Mouse (Mus musculus) myocyte (in vitro differentiated cells): ENCODE measurements around the gene Trpm3. TPM values are rescaled to one million over a fixed set of nuclear protein-coding genes. Genes with fewer than 3 reads are reported as not detected.

Experiments
- H3K27me3 ChIP-seq: one replicate; pipeline ENCODE4 v1.6.1; 2011; ENCODE audit not compliant: control insufficient read depth, insufficient read depth, insufficient read length
- H3K36me3 ChIP-seq: one replicate; pipeline ENCODE4 v1.6.1; 2011; ENCODE audit not compliant: control insufficient read depth, insufficient read depth
- H3K4me2 ChIP-seq: one replicate; pipeline ENCODE4 v1.6.1; 2011; ENCODE audit warnings: low read depth, control low read depth
- H3K4me3 ChIP-seq: one replicate; pipeline ENCODE4 v1.5.1; 2011; ENCODE audit warnings: mild to moderate bottlenecking, control low read depth, moderate library complexity
- H3K79me2 ChIP-seq: one replicate; pipeline ENCODE4 v1.6.1; 2011; ENCODE audit not compliant: control insufficient read depth, insufficient read depth
- H3ac ChIP-seq: one replicate; pipeline ENCODE4 v1.6.1; 2011; ENCODE audit not compliant: control insufficient read depth, insufficient read length
- CEBPB ChIP-seq: IDR thresholded peaks from 2 replicates; pipeline ENCODE4 v1.6.1; 2011; ENCODE audit warnings: mild to moderate bottlenecking, moderate library complexity; ENCODE audit not compliant: poor library complexity, insufficient read depth, severe bottlenecking
- E2F4 ChIP-seq: IDR thresholded peaks from one replicate; pipeline ENCODE4 v1.6.1; 2011; ENCODE audit warnings: mild to moderate bottlenecking, control low read depth, moderate library complexity; ENCODE audit not compliant: insufficient read depth
- MAX ChIP-seq: IDR thresholded peaks from one replicate; pipeline ENCODE4 v1.6.1; 2011; ENCODE audit warnings: low read depth, mild to moderate bottlenecking, control low read depth
- MYOD1 ChIP-seq, 3 experiments: IDR thresholded peaks; one replicate each; pipeline ENCODE4 v1.6.1; 2011; ENCODE audit warnings: control low read depth in 2 of 3, low read depth in 2 of 3, mild to moderate bottlenecking in 2 of 3, moderate library complexity in 1 of 3; ENCODE audit not compliant: insufficient read length in 2 of 3, control insufficient read depth in 1 of 3
- MYOG ChIP-seq, 3 experiments: IDR thresholded peaks; one replicate each; pipeline ENCODE4 v1.6.1; 2011; ENCODE audit warnings: control low read depth in 2 of 3, low read depth in 2 of 3, mild to moderate bottlenecking in 2 of 3; ENCODE audit not compliant: insufficient read length in 2 of 3, control insufficient read depth in 1 of 3, insufficient read depth in 1 of 3
- POLR2A ChIP-seq: IDR thresholded peaks from one replicate; pipeline ENCODE4 v1.6.1; 2011; ENCODE audit warnings: low read depth, mild to moderate bottlenecking, control low read depth, moderate library complexity; ENCODE audit not compliant: insufficient read length
- POLR2AphosphoS2 ChIP-seq: IDR thresholded peaks from one replicate; pipeline ENCODE4 v1.6.1; 2011; ENCODE audit warnings: low read depth, control low read depth; ENCODE audit not compliant: insufficient read length
- REST ChIP-seq: IDR thresholded peaks from one replicate; pipeline ENCODE4 v1.6.1; 2011; ENCODE audit warnings: mild to moderate bottlenecking, control low read depth, moderate library complexity; ENCODE audit not compliant: insufficient read depth, insufficient read length
- SRF ChIP-seq: IDR thresholded peaks from one replicate; pipeline ENCODE4 v1.6.1; 2011; ENCODE audit warnings: low read depth; ENCODE audit not compliant: control insufficient read depth, insufficient read length
- TCF12 ChIP-seq: IDR thresholded peaks from one replicate; pipeline ENCODE4 v1.6.1; 2011; ENCODE audit warnings: mild to moderate bottlenecking, control low read depth; ENCODE audit not compliant: poor library complexity, insufficient read depth, severe bottlenecking
- TCF3 ChIP-seq: IDR thresholded peaks from one replicate; pipeline ENCODE4 v1.6.1; 2011; ENCODE audit warnings: low read depth, control low read depth; ENCODE audit not compliant: insufficient read length
- USF1 ChIP-seq: IDR thresholded peaks from one replicate; pipeline ENCODE4 v1.6.1; 2011; ENCODE audit warnings: low read depth, mild to moderate bottlenecking, control low read depth, moderate library complexity
- polyA plus RNA-seq: library from polyadenylated mRNA; unstranded; fragments of >200 nt; fragmentation: generic; extraction: Trizol; gene quantifications from one replicate; pipeline ENCODE4 v1.2.1, GENCODE M21; 2012; ENCODE audit warnings: missing spikeins

Gene Trpm3
- polyA plus RNA-seq, 1 experiment: 0.05 TPM

GRCm38 (mm10) chr19:22987914-22988313 lies 849.1 kb downstream of the Trpm3 start:
- Histone ChIP-seq H3K4me3 (no peak overlapping the region), H3K79me2 (no peaks in the 10 kb centered on the region), H3K36me3 (no peaks in the 10 kb centered on the region), H3ac (no peak overlapping the region), H3K4me2 (no peak overlapping the region), H3K27me3 (no peaks in the 10 kb centered on the region)
- TF ChIP-seq CEBPB (no peak), MAX (no peak)

- Histone ChIP-seq H3K27me3 (no peaks in the 10 kb centered on the region), H3K79me2 (no peaks in the 10 kb centered on the region), H3K36me3 (no peaks in the 10 kb centered on the region), H3K4me3 (no peak overlapping the region), H3K4me2 (no peak overlapping the region), H3ac (no peak overlapping the region)
- no peak for TF ChIP-seq SRF
- no peak for TF ChIP-seq MYOD1 (IDR thresholded peaks at IDR 0.05; ENCODE audit: control insufficient read depth in 1 of 3, insufficient read length in 2 of 3, low read depth in 2 of 3)
- no peak for TF ChIP-seq MAX
- TF ChIP-seq POLR2A: no peak
- TF ChIP-seq TCF12: no peak
- TF ChIP-seq USF1: no peak
- no peak for TF ChIP-seq REST
- no peak for TF ChIP-seq TCF3
These were observed 855.1 kb downstream of the Trpm3 start for GRCm38 (mm10) chr19:22993946-22994345.

- TF ChIP-seq TCF3 (no peak), POLR2A (no peak), REST (no peak), CEBPB (no peak), MYOG (IDR thresholded peaks at IDR 0.05; ENCODE audit: control insufficient read depth in 1 of 3, insufficient read depth in 1 of 3, insufficient read length in 2 of 3, low read depth in 2 of 3) (no peak)
- no peaks in the 10 kb centered on the region for H3K27me3 ChIP-seq
- no peak overlapping the region for H3ac ChIP-seq
- H3K36me3 ChIP-seq: no peaks in the 10 kb centered on the region
- no peak overlapping the region for H3K4me3 ChIP-seq
- H3K79me2 ChIP-seq: no peaks in the 10 kb centered on the region
- no peak overlapping the region for H3K4me2 ChIP-seq
These were observed 855.7 kb downstream of the Trpm3 start for GRCm38 (mm10) chr19:22994531-22994930.

GRCm38 (mm10) chr19:23000293-23000692 lies 861.4 kb downstream of the Trpm3 start:
- H3K79me2 ChIP-seq: no peaks in the 10 kb centered on the region
- no peak overlapping the region for H3ac ChIP-seq
- H3K4me3 ChIP-seq: no peak overlapping the region
- H3K4me2 ChIP-seq: no peak overlapping the region
- TF ChIP-seq POLR2A: no peak
- no peak for TF ChIP-seq CEBPB
- TF ChIP-seq REST: no peak
- TF ChIP-seq MYOD1 (IDR thresholded peaks at IDR 0.05; ENCODE audit: control insufficient read depth in 1 of 3, insufficient read length in 2 of 3, low read depth in 2 of 3): no peak
- TF ChIP-seq MAX: no peak
- TF ChIP-seq MYOG (IDR thresholded peaks at IDR 0.05; ENCODE audit: control insufficient read depth in 1 of 3, insufficient read depth in 1 of 3, insufficient read length in 2 of 3, low read depth in 2 of 3): no peak
- TF ChIP-seq TCF12: no peak
- no peak for TF ChIP-seq POLR2AphosphoS2
- TF ChIP-seq E2F4: no peak
- TF ChIP-seq USF1: no peak
- TF ChIP-seq SRF: no peak
- no peak for TF ChIP-seq TCF3
- no peaks in the 10 kb centered on the region for H3K27me3 ChIP-seq
- no peaks in the 10 kb centered on the region for H3K36me3 ChIP-seq

GRCm38 (mm10) chr19:23003861-23004260 lies 865.0 kb downstream of the Trpm3 start:
- Histone ChIP-seq H3K4me2 (no peak overlapping the region), H3K36me3 (no peaks in the 10 kb centered on the region), H3ac (no peak overlapping the region), H3K79me2 (no peaks in the 10 kb centered on the region), H3K27me3 (no peaks in the 10 kb centered on the region), H3K4me3 (no peak overlapping the region)
- TF ChIP-seq TCF12 (no peak), MYOD1 (IDR thresholded peaks at IDR 0.05; ENCODE audit: control insufficient read depth in 1 of 3, insufficient read length in 2 of 3, low read depth in 2 of 3) (no peak), SRF (no peak), POLR2A (no peak), MAX (no peak), USF1 (no peak), REST (no peak), MYOG (IDR thresholded peaks at IDR 0.05; ENCODE audit: control insufficient read depth in 1 of 3, insufficient read depth in 1 of 3, insufficient read length in 2 of 3, low read depth in 2 of 3) (no peak), POLR2AphosphoS2 (no peak), TCF3 (no peak)

- H3K79me2 ChIP-seq: no peaks in the 10 kb centered on the region
- H3K36me3 ChIP-seq: no peaks in the 10 kb centered on the region
- TF ChIP-seq USF1 (no peak), SRF (no peak), MAX (no peak), E2F4 (no peak), POLR2AphosphoS2 (no peak), POLR2A (no peak), CEBPB (no peak), MYOG (IDR thresholded peaks at IDR 0.05; ENCODE audit: control insufficient read depth in 1 of 3, insufficient read depth in 1 of 3, insufficient read length in 2 of 3, low read depth in 2 of 3) (no peak), MYOD1 (IDR thresholded peaks at IDR 0.05; ENCODE audit: control insufficient read depth in 1 of 3, insufficient read length in 2 of 3, low read depth in 2 of 3) (no peak), TCF12 (no peak), REST (no peak)
- H3ac ChIP-seq: no peak overlapping the region
- H3K4me2 ChIP-seq: no peak overlapping the region
- H3K27me3 ChIP-seq: no peaks in the 10 kb centered on the region
- H3K4me3 ChIP-seq: no peak overlapping the region
These were observed 867.0 kb downstream of the Trpm3 start for GRCm38 (mm10) chr19:23005851-23006250.
